Mouse (Mus musculus): ENCODE measurements around the gene Gtf3a. TPM values are rescaled to one million over a fixed set of nuclear protein-coding genes. Genes with fewer than 3 reads are reported as not detected.
"Not testable (repeated sequence)": the region's sequence is repeated elsewhere in the genome, so short reads cannot be mapped to it uniquely, and the experiment has no call there.

Gene Gtf3a
- polyA plus RNA-seq, 1 experiment from 2014 or later, result 150 TPM

DNA sequence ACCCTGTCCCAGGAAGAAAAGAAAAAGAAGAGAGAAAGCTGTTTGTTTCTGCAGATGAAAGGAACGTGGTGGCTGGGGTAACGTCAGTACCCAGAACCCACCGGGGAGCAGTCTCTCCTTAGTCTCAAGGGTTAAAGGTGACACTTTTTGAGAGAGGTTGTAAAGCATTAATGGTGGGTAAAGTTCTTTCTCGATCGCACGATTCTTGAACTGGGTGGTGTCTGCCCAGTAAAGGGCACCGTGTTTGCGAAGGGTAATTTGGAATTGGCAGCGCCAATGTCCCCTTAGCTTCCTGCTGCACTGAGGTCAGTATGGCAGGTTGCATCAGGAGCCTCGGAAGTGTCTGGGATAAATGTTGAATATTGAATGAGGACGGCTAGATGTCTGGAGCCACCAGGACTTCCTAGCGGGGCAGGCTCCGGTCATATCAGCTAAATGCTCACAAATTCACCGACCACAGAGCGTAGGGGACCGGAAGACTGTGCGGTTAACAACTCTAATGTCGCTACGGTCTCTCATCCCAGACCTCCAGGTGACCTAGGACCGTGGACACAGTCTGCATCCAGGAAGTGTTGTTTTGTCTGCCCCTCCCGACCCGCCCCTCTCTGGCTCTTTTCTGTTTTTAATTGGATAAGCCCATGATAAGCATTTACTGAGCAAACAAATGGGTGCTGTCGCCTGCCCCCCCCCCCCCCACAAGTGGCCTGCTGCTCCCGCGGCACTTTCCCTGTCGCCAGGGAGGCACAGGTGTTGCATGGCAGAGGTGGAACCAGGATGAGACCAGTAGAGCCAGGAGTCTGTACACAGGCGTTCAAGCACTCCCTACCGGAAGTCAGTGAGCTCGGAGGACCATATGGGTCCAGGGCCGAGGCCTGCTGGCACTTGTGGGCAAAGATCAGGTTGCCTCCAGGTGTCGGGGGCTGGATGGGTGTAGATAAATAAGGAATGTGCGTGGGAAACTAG, 10.6 kb upstream of the Gtf3a start:
- DNase-seq (ENCODE audit: low spot score), result no peak

DNA sequence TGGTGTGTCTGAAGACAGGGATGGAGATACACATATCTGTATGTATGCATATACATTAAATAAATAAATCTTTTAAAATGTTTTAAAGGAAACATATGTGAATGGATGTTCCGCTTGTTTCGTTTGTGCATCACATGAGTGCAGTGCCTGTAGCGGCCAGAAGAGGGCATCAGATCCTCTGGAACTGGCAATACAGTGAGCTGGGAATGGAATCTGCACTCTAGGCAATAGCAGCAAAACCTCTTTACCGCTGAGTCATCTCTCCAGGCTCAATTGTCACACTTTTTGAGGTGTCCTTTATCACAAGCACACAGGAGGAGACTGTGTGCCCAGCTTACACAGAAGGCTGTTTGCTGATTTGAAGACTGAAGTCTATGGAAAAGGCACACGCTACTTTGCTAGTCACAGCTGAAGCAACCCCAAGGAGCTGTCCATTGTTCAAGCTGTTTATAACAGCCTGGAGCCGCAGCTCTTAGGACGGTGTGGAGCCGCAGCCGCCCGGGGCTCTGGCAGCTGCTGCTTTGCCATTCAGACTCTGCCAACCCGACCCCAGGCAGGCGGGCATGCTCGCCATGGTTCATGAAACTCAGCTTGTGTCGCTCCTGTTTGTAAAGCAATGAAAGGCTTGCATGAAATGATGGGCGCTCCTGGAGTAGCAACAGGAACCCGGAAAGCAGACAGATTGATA, 9.2 kb upstream of the Gtf3a start:
- no peak for DNase-seq (ENCODE audit: low spot score)

DNA sequence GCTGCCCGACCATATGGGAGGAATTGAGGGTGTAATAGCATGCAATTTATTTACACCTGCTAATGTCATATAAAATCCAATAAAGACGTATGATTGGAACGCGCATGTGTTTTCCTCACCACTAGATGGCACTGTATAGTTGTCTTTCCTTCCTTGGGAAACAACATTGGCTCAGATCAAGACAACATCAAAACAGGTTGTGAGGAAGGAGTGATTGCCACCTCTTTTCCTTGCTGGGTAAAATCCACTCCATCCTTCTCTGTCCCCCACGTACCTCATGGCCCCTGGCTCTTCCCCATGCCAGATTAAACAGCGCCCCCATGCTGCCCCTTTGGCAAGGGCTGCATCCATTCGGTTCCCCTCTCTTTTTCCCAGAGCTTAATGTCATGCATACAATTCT, 8.2 kb upstream of the Gtf3a start:
- peak; percentile 42 for DNase-seq (ENCODE audit: low spot score)

DNA sequence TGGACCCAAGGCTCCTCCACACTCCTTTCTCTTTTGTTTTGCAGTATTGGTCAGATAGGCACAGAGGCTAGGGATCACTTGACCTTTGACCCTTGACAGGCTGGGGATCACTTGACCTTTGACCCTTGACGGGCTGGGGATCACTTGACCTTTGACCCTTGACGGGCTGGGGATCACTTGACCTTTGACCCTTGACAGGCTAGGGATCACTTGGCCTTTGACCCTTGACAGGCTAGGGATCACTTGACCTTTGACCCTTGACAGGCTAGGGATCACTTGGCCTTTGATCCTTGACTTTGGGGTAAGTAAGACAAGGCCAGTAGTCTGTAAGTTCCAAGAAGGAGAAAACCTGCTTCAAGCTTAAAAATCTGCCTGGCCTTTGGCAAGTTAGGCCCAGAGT, 6.5 kb upstream of the Gtf3a start:
- DNase-seq (ENCODE audit: low spot score), result not testable (repeated sequence)

DNA sequence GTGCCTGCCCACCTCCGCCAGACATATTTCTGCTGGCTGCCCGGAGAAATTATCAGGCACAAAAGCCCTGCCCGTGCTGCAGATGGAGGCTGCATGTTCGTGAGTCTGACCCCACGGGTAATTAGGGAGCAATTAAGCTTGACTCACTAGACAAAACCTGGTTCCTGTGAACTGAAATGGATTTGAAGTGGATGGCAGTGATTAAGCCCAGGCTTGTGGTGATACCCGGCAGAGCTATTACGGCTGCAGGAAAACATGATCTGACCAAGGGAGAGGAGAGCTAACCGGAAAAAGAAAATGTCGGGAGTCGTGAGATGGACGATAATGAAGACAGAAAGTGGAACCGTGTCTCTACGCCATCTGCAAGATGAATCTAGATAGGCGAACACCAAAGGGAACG, 5.5 kb upstream of the Gtf3a start:
- no peak for DNase-seq (ENCODE audit: low spot score)

DNA sequence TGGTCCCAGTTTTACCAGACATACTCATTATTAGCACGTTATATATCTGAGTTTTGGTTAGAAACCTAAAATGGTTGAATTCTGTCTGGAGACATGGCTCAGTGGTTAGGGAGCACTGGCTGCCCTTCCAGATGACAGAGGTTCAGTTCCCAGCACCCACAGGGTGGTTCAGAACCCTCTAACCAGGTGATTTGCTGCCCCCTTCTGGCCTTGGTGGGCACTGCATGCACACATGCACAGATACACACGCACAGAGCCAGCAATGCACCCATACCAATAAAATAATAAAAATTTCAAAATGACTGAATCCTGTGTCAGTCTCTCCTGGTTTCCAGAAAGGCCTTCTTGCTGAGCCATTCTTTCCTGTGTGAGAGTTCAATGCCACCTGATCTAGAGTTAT, 3.9 kb upstream of the Gtf3a start:
- DNase-seq (ENCODE audit: low spot score), result no peak

DNA sequence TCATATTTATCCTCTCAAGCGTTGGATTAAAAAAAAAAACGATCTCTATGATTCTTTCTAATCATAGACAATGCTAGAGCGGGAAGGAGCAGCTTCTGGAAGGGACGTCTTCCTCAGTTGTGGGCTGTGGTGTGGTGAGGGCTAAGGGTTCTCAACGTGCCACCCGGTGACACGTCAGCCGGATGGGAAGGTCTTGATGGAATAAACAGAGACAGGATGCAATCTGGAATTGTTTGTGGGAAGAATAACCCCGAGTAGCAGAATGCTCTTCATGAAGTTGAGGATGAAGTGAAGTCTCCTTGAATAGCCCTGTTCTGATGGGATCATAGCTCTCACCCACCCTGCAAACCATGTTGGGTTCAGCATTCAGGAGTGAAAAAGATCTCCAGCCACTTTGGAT, 1.8 kb upstream of the Gtf3a start:
- DNase-seq (ENCODE audit: low spot score), result no peak

DNA sequence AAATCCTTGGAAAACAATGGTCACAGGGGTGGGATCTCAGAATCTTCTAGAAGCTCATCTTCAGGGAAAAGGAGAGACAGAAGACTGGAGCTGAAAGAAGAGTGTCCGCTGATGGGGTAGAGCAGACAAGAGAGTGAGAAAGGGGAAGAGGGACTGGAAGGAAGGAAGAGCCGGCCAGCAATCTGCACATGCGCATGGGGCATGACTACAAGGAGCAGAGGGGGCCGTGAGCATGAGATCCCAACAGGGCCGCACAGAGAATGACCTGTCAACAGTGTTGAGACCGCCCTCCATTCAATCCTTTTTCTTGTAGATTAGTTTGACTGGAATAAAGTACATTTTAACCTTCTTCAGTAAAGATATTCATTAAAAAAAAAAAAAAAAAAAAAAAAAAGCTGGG, 960 bp upstream of the Gtf3a start:
- DNase-seq (ENCODE audit: low spot score), result no peak

DNA sequence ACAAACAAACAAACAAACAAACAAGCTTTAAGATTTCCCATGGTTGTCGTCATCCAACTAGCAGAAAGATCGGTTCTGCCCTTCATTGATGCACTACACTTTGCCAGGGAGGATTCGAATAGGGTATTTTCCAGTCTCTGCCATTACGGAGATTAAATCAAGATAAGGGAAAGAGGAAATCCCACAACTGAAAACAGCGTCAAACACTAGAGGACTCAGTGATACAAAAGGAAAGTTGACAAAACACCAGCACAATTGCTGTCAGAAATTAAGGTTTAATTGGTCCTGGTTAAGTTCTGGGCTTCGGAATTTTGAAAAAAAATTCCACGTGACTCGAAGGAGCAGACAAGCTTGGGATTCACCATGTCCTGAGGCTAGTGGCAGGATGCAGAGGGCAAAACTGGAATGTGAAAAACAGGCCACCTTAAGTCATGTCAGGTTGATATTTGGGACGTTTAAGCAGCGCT, 383 bp upstream of the Gtf3a start:
- DNase-seq (ENCODE audit: low spot score), result peak; percentile 7

DNA sequence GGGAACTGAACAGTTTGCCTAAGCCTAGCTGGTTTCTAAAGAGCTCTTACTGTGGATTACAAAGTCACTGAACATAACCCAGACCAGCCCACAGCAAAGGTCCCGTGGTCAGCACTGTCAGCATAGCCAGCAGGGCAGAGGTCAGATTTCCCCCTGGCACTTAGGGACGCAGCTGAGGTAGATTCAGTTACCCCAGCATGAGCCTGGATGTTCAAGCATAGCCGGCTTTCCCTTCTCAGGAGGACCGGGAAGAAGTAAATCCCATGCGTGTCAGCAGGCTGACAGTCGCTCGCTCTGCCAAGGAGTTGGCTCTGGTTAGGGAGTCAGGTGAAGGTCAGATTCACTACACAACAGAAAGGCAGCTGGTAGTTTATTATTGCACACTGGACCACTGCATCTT, 6.1 kb downstream of the Gtf3a start:
- DNase-seq (ENCODE audit: low spot score), result no peak

DNA sequence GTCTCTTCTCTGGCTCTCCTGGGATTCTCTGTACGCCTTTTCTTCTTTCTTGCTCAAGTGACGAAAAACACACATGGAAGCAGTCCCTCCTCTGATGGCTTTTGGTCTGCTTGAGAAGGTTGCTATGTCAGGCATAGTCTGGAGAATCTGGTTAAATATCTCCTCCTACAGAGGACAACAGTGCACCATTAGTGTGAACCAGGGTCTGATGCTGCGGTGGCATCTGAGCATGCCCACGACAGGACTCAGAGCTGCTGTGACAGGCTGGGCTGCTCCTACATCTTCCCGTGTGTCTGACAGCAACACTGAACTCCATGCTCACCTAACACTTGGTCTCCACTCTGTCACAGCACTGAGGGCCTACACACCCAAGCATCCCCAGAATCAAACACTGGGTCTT, 7.2 kb downstream of the Gtf3a start:
- no peak for DNase-seq (ENCODE audit: low spot score)

DNA sequence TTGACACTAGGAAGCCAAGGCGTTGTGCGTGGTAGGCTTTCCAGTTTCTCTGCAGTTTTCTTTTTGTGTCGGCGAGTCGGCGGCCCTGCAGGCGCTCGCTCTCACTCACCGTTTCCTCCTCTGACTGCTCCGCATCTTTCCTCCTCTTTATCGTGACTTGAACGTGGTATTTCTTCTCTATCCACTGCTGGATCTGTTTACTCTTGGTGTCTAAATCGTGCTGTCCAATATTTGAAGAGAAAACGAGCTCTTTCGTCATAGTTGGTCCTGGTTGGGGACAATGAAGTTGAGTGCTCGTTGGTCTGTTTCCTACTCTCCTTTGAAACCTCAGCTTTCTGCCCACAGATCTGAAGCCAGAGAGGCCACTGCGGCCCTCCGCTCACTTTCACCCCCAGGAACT, 8.2 kb downstream of the Gtf3a start:
- DNase-seq (ENCODE audit: low spot score), result no peak

DNA sequence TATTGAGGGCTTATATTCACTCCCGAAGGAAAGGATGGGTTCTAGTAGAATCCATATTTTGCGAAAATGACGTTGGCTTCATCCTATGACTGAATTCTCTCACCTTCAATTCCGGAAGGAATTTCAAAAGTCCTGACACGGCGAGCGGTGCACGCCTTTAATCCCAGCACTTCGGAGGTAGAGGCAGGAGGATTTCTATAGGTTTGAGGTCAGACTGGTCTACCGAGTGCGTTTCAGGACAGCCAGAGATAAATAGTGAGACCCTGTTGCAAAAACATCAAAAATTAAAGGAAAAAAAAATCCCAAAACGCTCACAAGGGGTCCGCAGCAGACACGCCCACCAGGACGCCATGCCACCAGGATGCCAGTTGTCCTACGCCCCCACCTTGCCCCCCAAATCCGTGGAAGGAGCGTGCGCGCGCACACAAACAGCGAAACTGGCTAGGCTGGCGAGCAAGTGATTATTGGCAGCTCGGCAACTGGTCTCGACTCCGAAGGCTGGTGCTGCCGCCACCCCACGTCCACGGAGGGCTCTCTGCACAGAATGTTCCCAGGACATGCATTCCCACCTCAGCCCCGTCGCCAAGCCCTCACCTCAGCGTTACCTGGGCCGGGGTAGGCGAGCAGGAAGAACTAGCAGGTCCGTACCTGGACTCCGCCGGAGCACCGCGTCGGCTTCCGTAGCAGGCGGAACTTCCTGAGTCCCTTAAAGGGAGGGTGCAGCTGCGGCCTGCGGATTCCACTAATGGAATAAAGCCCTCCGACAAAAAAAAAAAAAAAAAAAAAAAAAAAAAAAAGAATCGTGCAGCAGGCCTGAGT, 14.9 kb downstream of the Gtf3a start, which contains the start of gene Mtif3:
Gene Mtif3 (minus strand): TSS at position 683 of the 819 bp plus-strand sequence.
- peak; percentile 92 for DNase-seq (ENCODE audit: low spot score)

DNA sequence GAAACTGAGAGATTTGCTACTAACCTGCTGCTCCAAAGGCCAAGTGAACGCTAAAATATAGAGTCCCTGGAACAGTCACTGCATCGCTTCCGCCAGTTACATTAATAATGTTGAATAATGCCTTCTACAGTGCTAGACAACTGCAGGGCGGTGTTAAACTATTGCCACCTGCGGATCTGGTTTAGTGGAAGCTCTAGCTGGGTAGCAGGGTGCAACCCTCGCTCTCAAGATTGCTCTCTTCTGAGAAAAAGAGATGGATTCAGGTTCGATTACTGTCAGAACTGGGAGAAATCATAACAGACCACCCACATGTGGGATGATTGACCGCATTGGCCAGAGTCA, 15.5 kb downstream of the Gtf3a start:
- DNase-seq (ENCODE audit: low spot score), result no peak

DNA sequence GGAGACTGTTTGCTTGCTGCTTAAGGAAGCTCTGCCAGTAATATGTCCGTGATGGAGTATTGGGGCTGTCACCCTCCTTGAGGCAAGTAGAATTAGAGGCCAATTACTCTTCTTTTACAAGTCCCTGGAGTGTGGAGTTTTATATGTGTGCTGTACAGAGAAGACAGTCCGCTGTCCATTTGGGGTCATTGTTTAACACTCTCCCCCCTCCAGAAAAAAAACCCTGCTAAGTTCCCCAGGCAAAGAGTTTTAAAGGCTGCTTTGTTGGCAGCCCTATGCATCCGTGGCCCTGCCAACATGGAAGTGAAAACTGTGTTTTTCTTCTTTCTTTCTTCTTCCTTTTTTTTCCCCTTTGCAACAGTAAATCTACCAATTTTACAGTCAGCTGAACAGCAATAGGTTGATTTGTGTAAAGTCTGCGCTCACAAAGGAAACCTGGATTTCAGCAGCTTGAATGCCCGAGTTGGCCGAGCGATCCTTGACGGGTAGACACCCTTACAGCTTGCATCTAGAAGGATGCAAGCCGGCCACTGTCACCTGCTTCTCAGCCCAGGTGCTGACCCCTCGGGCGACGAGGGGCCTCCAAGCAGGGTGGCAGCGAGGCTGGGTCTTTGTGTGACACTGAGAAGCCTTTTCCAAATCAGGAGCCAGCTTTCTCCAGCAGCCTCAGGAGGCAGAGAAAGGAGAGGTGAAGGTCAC, 20.4 kb downstream of the Gtf3a start:
- DNase-seq (ENCODE audit: low spot score), result no peak

DNA sequence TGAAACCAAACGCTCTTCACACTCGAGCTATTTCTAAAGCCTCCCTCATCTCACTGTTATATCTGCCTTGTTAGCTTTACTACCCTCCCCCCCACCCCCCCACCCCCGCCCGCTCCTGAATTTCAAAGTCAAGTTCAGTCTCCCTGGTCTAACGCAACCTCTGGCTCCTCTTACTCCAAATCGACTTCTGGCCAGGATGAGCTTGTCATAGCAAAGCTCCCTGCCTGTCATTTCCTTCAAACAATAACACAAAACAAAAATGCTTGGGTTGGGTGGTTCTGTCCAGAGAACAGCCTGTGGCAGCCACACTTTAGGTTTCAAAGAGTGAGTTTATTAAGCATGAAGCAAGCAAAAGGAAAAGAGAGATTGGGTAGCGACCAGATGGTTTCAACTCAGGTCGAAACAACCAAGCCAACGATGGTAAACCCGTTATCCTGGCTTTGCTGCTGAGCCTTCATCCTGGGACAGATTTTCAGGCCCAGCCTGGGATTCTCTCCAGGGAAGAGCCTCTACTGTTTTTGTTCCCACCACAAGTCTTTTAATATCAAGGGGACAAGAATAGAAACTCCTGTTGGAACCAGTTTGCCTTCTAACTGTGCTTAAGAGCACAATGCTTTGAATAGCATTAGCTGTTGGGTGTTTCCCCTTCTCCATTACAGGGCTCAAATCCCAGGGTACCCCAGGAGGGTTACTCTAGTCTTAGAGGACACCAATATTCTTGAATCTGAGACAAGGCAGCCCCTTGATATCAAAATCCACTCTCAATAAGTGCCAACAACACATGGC, 23.5 kb downstream of the Gtf3a start:
- DNase-seq (ENCODE audit: low spot score), result no peak

DNA sequence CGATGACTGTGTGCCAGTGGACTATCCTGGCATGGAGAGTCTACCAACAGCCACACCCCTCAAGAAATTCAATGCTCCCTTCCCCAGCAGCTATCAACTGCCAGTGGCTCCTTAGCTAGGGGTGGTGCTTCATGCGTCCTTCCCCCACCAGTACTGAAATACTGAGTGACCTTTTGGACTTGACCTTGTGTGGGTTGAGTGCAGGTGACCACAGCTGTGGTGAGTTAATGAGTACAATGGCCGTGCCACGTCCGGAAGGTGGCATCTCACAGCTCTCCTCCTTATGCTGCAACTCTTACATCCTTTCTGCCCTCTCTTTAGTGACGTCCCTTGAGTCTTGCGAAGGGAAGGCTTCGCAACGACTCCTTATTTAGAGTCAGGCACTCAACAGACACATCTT, 24.9 kb downstream of the Gtf3a start:
- no peak for DNase-seq (ENCODE audit: low spot score)

DNA sequence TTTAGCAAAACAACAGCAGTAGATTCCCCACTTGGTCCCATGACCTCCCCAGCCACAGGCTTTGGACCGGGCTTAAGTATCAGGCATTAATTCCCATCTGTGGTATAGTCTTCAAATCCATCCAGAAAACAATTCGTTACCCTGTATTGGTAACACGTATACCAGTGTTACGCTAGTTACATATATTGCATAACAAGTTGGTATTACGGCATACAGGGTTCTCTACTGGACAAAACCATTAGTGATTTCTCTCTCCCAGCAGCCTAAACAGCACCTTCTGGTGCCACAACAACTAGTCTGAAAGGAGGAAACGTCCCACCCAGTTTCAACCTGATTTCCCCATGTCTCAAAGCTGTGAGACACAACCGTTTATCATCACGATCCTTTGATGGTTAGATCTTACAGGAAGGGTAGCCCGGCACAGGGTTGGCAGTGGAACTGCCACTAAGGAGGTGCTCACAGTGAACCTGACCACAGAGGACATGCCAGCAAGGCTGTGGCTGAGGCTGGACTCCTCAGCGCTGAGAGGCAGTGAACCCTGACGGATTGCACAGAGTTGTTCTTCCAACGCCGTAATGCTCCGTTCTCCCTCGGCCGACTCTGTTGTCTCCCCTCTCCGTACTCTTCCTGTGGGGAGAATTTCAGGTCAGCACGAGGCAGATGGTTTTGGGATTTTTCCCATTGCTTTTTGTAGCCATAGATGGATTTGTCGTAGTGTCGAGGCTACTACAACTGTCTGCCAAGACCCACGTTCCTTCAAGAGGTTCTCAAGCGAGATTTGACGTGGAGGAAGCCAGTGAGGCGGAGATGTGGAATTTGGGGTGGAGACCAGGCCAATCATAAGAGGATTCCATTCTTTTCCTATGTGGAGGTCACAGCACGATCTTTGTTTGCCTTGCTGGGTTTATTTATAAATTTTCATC, 25.7 kb downstream of the Gtf3a start:
- DNase-seq (ENCODE audit: low spot score), result peak; percentile 66

DNA sequence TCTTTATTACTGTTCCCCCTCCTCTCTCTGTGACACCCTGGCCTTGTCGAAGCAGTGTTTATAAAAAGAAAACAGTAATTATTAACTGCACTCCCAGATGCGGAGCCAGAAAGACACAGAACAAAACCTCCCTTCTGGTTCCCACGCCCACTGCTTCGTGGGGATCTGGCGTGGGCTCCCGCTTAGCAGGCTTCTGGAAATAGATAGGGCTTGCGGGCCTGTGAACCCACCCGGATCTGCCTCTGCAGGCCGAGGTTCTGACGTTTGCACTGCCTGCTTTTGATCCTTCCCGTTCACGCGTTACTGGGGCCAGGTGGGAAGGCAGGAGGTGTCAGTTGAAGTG, 26.3 kb downstream of the Gtf3a start:
- DNase-seq (ENCODE audit: low spot score), result peak; percentile 32

All from thymus, postnatal 0 days (tissue).